Mouse (Mus musculus): ENCODE measurements around the gene Heatr4. TPM values are rescaled to one million over a fixed set of nuclear protein-coding genes. Genes with fewer than 3 reads are reported as not detected.
"Not testable (repeated sequence)": the region's sequence is repeated elsewhere in the genome, so short reads cannot be mapped to it uniquely, and the experiment has no call there.

Gene Heatr4
- polyA plus RNA-seq, 1 experiment, result not detected

- Histone ChIP-seq H3K27me3 (ENCODE audit: control insufficient read depth, insufficient read depth, low read length) (no peaks in the 10 kb centered on the region), H3K4me3 (ENCODE audit: low read depth, low read length) (no peak overlapping the region), H3K36me3 (ENCODE audit: control insufficient read depth, insufficient read depth, low read length) (no peaks in the 10 kb centered on the region), H3K27ac (ENCODE audit: insufficient read depth, low read depth, low read length) (no peak overlapping the region), H3K4me1 (ENCODE audit: control insufficient read depth, insufficient read depth, insufficient read length, low read length) (peaks cover 6% of the 10 kb centered on the region; the same call in 1 of the 2 replicates)
- WGBS, result 42% methylated on average over 8 of the region's 8 CpGs
- TF ChIP-seq CTCF (IDR thresholded peaks at IDR 0.05; ENCODE audit: extremely low read depth, insufficient read length, insufficient replicate concordance, low read depth, low read length) (no peak), POLR2A (IDR thresholded peaks at IDR 0.05; ENCODE audit: low read depth, low read length) (no peak)
Measured at GRCm38 (mm10) chr12:84008729-84009128, 24.1 kb upstream of the Heatr4 start.

- Histone ChIP-seq H3K4me3 (ENCODE audit: low read depth, low read length) (no peak overlapping the region), H3K27ac (ENCODE audit: insufficient read depth, low read depth, low read length) (no peak overlapping the region), H3K27me3 (ENCODE audit: control insufficient read depth, insufficient read depth, low read length) (no peaks in the 10 kb centered on the region), H3K36me3 (ENCODE audit: control insufficient read depth, insufficient read depth, low read length) (no peaks in the 10 kb centered on the region), H3K4me1 (ENCODE audit: control insufficient read depth, insufficient read depth, insufficient read length, low read length) (peaks cover 6% of the 10 kb centered on the region; the same call in 1 of the 2 replicates)
- 85% methylated on average over 12 of the region's 12 CpGs for WGBS
- TF ChIP-seq POLR2A (IDR thresholded peaks at IDR 0.05; ENCODE audit: low read depth, low read length), result no peak
- TF ChIP-seq CTCF (IDR thresholded peaks at IDR 0.05; ENCODE audit: extremely low read depth, insufficient read length, insufficient replicate concordance, low read depth, low read length), result no peak
Measured at GRCm38 (mm10) chr12:84008251-84008650, 23.6 kb upstream of the Heatr4 start.

DNA sequence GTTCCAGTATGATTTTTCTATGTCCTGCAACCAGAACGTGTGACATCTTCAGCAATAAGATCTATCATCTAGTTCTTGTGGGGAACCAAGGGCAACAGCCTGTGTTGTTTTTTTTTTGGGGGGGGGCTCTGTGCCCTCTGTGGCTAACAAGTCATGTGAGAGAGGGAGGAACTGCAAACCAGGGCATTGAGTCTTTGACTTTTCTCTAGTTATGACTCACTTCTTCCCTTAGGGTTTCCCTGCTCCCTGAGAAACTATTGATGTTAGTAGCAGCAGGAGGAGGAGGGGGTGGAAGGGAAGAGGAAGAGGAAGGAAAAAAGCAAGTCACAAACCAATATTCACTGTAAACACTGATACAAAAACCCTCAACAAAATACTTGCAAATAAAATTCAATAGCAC, 19.2 kb upstream of the Heatr4 start:
- TF ChIP-seq CTCF (IDR thresholded peaks at IDR 0.05; ENCODE audit: extremely low read depth, insufficient read length, insufficient replicate concordance, low read depth, low read length) (no peak), POLR2A (IDR thresholded peaks at IDR 0.05; ENCODE audit: low read depth, low read length) (no peak)
- peaks cover 4% of the 10 kb centered on the region; the same call in 1 of the 2 replicates for H3K4me1 ChIP-seq (ENCODE audit: control insufficient read depth, insufficient read depth, insufficient read length, low read length)
- 82% methylated on average over 1 of the region's 1 CpGs for WGBS
- H3K27ac ChIP-seq (ENCODE audit: insufficient read depth, low read depth, low read length), result no peak overlapping the region
- no peak overlapping the region for H3K4me3 ChIP-seq (ENCODE audit: low read depth, low read length)
- H3K36me3 ChIP-seq (ENCODE audit: control insufficient read depth, insufficient read depth, low read length), result no peaks in the 10 kb centered on the region
- no peaks in the 10 kb centered on the region for H3K27me3 ChIP-seq (ENCODE audit: control insufficient read depth, insufficient read depth, low read length)

- Histone ChIP-seq H3K4me1 (ENCODE audit: control insufficient read depth, insufficient read depth, insufficient read length, low read length) (peaks cover 6% of the 10 kb centered on the region; the same call in 1 of the 2 replicates), H3K4me3 (ENCODE audit: low read depth, low read length) (no peak overlapping the region), H3K36me3 (ENCODE audit: control insufficient read depth, insufficient read depth, low read length) (no peaks in the 10 kb centered on the region), H3K27me3 (ENCODE audit: control insufficient read depth, insufficient read depth, low read length) (no peaks in the 10 kb centered on the region), H3K27ac (ENCODE audit: insufficient read depth, low read depth, low read length) (no peak overlapping the region)
- 21% methylated on average over 3 of the region's 3 CpGs for WGBS
- TF ChIP-seq POLR2A (IDR thresholded peaks at IDR 0.05; ENCODE audit: low read depth, low read length), result no peak
- TF ChIP-seq CTCF (IDR thresholded peaks at IDR 0.05; ENCODE audit: extremely low read depth, insufficient read length, insufficient replicate concordance, low read depth, low read length), result no peak
Measured at GRCm38 (mm10) chr12:84000418-84000817, 15.8 kb upstream of the Heatr4 start.

GRCm38 (mm10) chr12:83999237-83999636, 14.6 kb upstream of the Heatr4 start:
- 10% methylated on average over 8 of the region's 8 CpGs for WGBS
- not testable (repeated sequence) for H3K27ac ChIP-seq (ENCODE audit: insufficient read depth, low read depth, low read length); H3K4me3 ChIP-seq (ENCODE audit: low read depth, low read length); H3K4me1 ChIP-seq (ENCODE audit: control insufficient read depth, insufficient read depth, insufficient read length, low read length); H3K27me3 ChIP-seq (ENCODE audit: control insufficient read depth, insufficient read depth, low read length); H3K36me3 ChIP-seq (ENCODE audit: control insufficient read depth, insufficient read depth, low read length)

- 34% methylated on average over 11 of the region's 11 CpGs for WGBS
- H3K36me3 ChIP-seq (ENCODE audit: control insufficient read depth, insufficient read depth, low read length), result no peaks in the 10 kb centered on the region
- no peaks in the 10 kb centered on the region for H3K27me3 ChIP-seq (ENCODE audit: control insufficient read depth, insufficient read depth, low read length)
- peaks cover 6% of the 10 kb centered on the region; the same call in 1 of the 2 replicates for H3K4me1 ChIP-seq (ENCODE audit: control insufficient read depth, insufficient read depth, insufficient read length, low read length)
- TF ChIP-seq CTCF (IDR thresholded peaks at IDR 0.05; ENCODE audit: extremely low read depth, insufficient read length, insufficient replicate concordance, low read depth, low read length) (no peak), POLR2A (IDR thresholded peaks at IDR 0.05; ENCODE audit: low read depth, low read length) (no peak)
- no peak overlapping the region for H3K4me3 ChIP-seq (ENCODE audit: low read depth, low read length)
- H3K27ac ChIP-seq (ENCODE audit: insufficient read depth, low read depth, low read length), result no peak overlapping the region
Measured at GRCm38 (mm10) chr12:83998341-83999107, 13.9 kb upstream of the Heatr4 start.

GRCm38 (mm10) chr12:83997221-83997620, 12.6 kb upstream of the Heatr4 start:
- Histone ChIP-seq H3K27ac (ENCODE audit: insufficient read depth, low read depth, low read length) (no peak overlapping the region), H3K27me3 (ENCODE audit: control insufficient read depth, insufficient read depth, low read length) (no peaks in the 10 kb centered on the region), H3K36me3 (ENCODE audit: control insufficient read depth, insufficient read depth, low read length) (0 out of 2 replicates have a peak, but pooled peaks cover 2% of the 10 kb centered on the region), H3K4me1 (ENCODE audit: control insufficient read depth, insufficient read depth, insufficient read length, low read length) (peaks cover 6% of the 10 kb centered on the region; the same call in 1 of the 2 replicates), H3K4me3 (ENCODE audit: low read depth, low read length) (no peak overlapping the region)
- 69% methylated on average over 2 of the region's 2 CpGs for WGBS
- no peak for TF ChIP-seq POLR2A (IDR thresholded peaks at IDR 0.05; ENCODE audit: low read depth, low read length)
- TF ChIP-seq CTCF (IDR thresholded peaks at IDR 0.05; ENCODE audit: extremely low read depth, insufficient read length, insufficient replicate concordance, low read depth, low read length), result no peak

All from small intestine, adult 2 months (tissue).